Mouse (Mus musculus) midbrain, embryonic 15.5 days (tissue): Measurements from ENCODE around the gene Pet100. TPM values are rescaled to one million over a fixed set of nuclear protein-coding genes. Genes with fewer than 3 reads are reported as not detected.

Experiments
- ATAC-seq: fragments of 200-750 bp; cut with Nextera tagmentation; replicated peaks from 2 replicates; pipeline ENCODE4 v1.8.0; 2017; ENCODE audit warnings: moderate TSS enrichment
- H3K27ac ChIP-seq: fragments of 300-500 bp; sonication (generic); 2 replicates; pipeline ENCODE4 v1.5.1; 2015; ENCODE audit warnings: mild to moderate bottlenecking, inconsistent platforms
- H3K27me3 ChIP-seq: fragments of 300-500 bp; sonication (generic); replicated peaks from 2 replicates; pipeline ENCODE4 v1.6.1; 2015; ENCODE audit warnings: inconsistent platforms
- H3K36me3 ChIP-seq: fragments of 300-500 bp; sonication (generic); replicated peaks from 2 replicates; pipeline ENCODE4 v1.6.1; 2015; ENCODE audit warnings: inconsistent platforms
- H3K4me1 ChIP-seq: fragments of 300-500 bp; sonication (generic); 2 replicates; pipeline ENCODE4 v1.6.1; 2015; ENCODE audit warnings: inconsistent platforms
- H3K4me2 ChIP-seq: fragments of 300-500 bp; sonication (generic); 2 replicates; pipeline ENCODE4 v1.6.1; 2015; ENCODE audit warnings: inconsistent platforms, mild to moderate bottlenecking, moderate library complexity
- H3K4me3 ChIP-seq: fragments of 300-500 bp; sonication (generic); 2 replicates; pipeline ENCODE4 v1.5.1; 2015; ENCODE audit warnings: mild to moderate bottlenecking, inconsistent platforms
- H3K9ac ChIP-seq: fragments of 300-500 bp; sonication (generic); 2 replicates; pipeline ENCODE4 v1.6.1; 2015; ENCODE audit warnings: mild to moderate bottlenecking, inconsistent platforms
- H3K9me3 ChIP-seq: fragments of 300-500 bp; sonication (generic); 2 replicates; pipeline ENCODE4 v1.6.1; 2016; ENCODE audit warnings: inconsistent platforms
- WGBS: fragments of 180-500 bp; shearing (Covaris S2); methylation state at CpG from one replicate; pipeline ENCODE4 v1.1.7; 2015; ENCODE audit warnings: mixed read lengths; 5-methylcytosine and 5-hydroxymethylcytosine counted together
- polyA plus RNA-seq: library from polyadenylated mRNA; unstranded; fragments of >200 nt; fragmentation: Nextera tagmentation; extraction: Ambion mirVana; gene quantifications from 2 replicates; pipeline ENCODE4 v1.2.1, GENCODE M21; 2015

Pet100 gene
- polyA plus RNA-seq, 1 experiment from 2014 or later = 84.0 TPM

DNA sequence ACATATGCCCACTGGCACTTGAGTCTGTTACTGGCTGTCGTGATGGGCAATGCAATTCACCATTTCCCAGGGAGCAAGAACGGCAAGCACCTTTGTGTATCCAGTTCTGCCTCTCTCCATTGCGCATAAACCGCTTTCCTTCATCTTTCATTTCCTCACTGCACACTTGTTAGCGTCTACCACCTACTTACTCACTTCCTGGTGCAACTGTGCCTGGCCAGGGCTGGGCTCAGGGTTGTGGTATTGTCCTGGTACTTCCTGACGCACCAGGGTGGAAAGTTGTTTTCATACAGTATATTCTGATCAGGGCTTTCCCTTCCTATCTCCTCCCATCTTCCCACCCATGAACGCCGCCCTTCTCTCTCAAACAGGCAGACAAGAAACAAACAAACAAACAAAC lies 39.5 kb downstream of the Pet100 start:
- Histone ChIP-seq H3K36me3 (no peaks in the 10 kb centered on the region), H3K9ac (no peak overlapping the region), H3K9me3 (no peaks in the 10 kb centered on the region), H3K27me3 (no peaks in the 10 kb centered on the region), H3K27ac (no peak overlapping the region), H3K4me2 (no peak overlapping the region), H3K4me1 (peaks cover 9% of the 10 kb centered on the region), H3K4me3 (no peak overlapping the region)
- 86% methylated on average over 8 of the region's 8 CpGs for WGBS
- no peak for ATAC-seq

GRCm38 (mm10) chr8:3664405-3664804 lies 43.1 kb downstream of the Pet100 start:
- Histone ChIP-seq H3K4me2 (no peak overlapping the region), H3K4me3 (no peak overlapping the region), H3K27ac (no peak overlapping the region), H3K4me1 (no peaks in the 10 kb centered on the region), H3K9me3 (no peaks in the 10 kb centered on the region), H3K9ac (no peak overlapping the region), H3K36me3 (no peaks in the 10 kb centered on the region), H3K27me3 (no peaks in the 10 kb centered on the region)
- WGBS = 63% methylated on average over 5 of the region's 5 CpGs
- ATAC-seq = no peak

DNA sequence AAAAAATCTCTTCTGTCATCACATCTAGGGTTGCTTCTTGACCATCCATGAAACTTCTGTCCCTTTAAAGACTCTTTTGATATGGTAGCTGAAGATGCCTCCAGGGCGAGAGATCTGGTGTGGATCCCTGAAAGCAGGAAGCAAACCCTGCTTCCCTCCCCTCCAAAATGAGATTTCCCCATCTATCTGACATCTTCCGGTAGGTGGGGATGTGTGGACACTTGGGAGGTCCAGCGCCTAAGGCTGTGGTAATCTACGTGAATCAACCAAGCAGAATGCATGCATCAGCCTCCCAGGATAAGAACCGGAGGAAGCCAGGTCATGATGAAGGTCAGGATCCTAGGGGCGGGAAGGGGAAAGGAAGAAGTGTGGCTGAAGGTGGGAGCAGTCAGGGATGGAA lies 44.2 kb downstream of the Pet100 start, which contains the start of gene Mcemp1:
Gene Mcemp1 (plus strand): TSS at position 248 of the 400 bp plus-strand sequence.
- H3K4me1 ChIP-seq = no peaks in the 10 kb centered on the region
- no peak within 1 kb of the TSS for H3K9ac ChIP-seq
- H3K27ac ChIP-seq = no peak within 1 kb of the TSS
- no peak for ATAC-seq
- H3K4me3 ChIP-seq = no peak within 1 kb of the TSS
- no peaks in the 10 kb centered on the region for H3K9me3 ChIP-seq
- WGBS = 74% methylated on average over 6 of the region's 6 CpGs
- no peak within 1 kb of the TSS for H3K4me2 ChIP-seq
- H3K36me3 ChIP-seq = no peaks in the 10 kb centered on the region
- no peaks in the 10 kb centered on the region for H3K27me3 ChIP-seq

DNA sequence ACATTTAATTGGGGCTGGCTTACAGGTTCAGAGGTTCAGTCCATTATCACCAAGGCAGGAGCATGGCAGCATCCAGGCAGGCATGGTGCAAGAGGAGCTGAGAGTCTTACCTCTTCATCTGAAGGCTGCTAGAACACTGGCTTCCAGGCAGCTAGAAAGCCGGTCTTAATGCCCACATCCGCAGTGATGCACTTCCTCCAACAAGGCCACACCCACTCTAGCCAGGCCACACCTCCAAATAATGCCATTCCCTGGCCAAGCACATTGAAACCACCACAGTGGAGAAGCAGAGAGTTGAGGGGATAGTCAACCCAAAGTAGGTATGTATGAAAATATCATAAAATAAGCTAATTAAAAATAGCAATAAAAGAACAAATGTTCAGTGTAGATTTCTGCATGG lies 49.0 kb downstream of the Pet100 start:
- WGBS = 83% methylated on average over 2 of the region's 2 CpGs
- Histone ChIP-seq H3K36me3 (no peaks in the 10 kb centered on the region), H3K27me3 (no peaks in the 10 kb centered on the region), H3K4me2 (no peak overlapping the region), H3K4me3 (no peak overlapping the region), H3K27ac (no peak overlapping the region), H3K4me1 (0 out of 2 replicates have a peak, but pooled peaks cover 7% of the 10 kb centered on the region), H3K9me3 (no peaks in the 10 kb centered on the region), H3K9ac (no peak overlapping the region)
- ATAC-seq = no peak

GRCm38 (mm10) chr8:3671980-3672491 lies 50.7 kb downstream of the Pet100 start, which contains the start of gene Fcor:
Gene Fcor (minus strand): TSS chr8:3672362.
- under 1% methylated on average over 23 of the region's 23 CpGs for WGBS
- peak; percentile 89 for ATAC-seq
- H3K9ac ChIP-seq = peak within 1 kb of the TSS; percentile 42
- H3K27ac ChIP-seq = peak within 1 kb of the TSS; percentile 75
- H3K4me1 ChIP-seq = peaks cover 12% of the 10 kb centered on the region; the same call in 1 of the 2 replicates
- H3K27me3 ChIP-seq = no peaks in the 10 kb centered on the region
- H3K4me3 ChIP-seq = peak within 1 kb of the TSS; percentile 53
- peak within 1 kb of the TSS; percentile 56 for H3K4me2 ChIP-seq
- H3K9me3 ChIP-seq = no peaks in the 10 kb centered on the region
- no peaks in the 10 kb centered on the region for H3K36me3 ChIP-seq

DNA sequence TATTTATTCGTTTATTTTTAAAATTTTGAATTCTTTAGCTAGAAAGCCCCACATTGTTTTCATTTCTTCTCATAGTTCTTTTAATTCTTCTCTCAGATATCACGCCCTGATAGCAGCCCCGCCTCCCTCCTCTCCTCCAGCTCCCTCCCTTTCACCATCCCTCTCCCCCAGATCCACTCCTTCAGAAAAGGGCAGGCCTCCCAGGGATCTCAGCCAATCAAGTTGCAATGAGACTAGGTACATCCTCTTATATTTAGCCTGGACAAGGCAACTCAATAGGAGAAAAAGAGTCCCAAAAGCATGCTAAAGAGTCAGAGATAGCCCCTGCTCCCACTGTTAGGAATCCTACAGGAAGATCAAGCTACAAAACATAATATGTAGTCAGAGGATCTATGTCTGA lies 53.3 kb downstream of the Pet100 start:
- Histone ChIP-seq H3K9me3 (no peaks in the 10 kb centered on the region), H3K9ac (no peak overlapping the region), H3K27ac (no peak overlapping the region), H3K27me3 (no peaks in the 10 kb centered on the region), H3K4me2 (no peak overlapping the region), H3K36me3 (peaks cover 8% of the 10 kb centered on the region; the same call in 1 of the 2 replicates), H3K4me1 (peaks cover 27% of the 10 kb centered on the region), H3K4me3 (no peak overlapping the region)
- no peak for ATAC-seq
- 54% methylated on average over 3 of the region's 3 CpGs for WGBS

Other genes with a start within 250 kb of the Pet100 start
- gene Arhgef18, start 228.5 kb upstream of the Pet100 start, polyA plus RNA-seq = 11.8 and 13.3 TPM in 2 replicates
- gene Pex11g, start 153.9 kb upstream of the Pet100 start, polyA plus RNA-seq = 4.9 and 5.4 TPM in 2 replicates
- 0.23 and 0.49 TPM in 2 replicates for gene Tex45, start 150.7 kb upstream of the Pet100 start, polyA plus RNA-seq
- gene Zfp358, start 128.4 kb upstream of the Pet100 start, polyA plus RNA-seq = 83.9 and 89.2 TPM in 2 replicates
- 126 and 130 TPM in 2 replicates for gene Mcoln1, start 121.1 kb upstream of the Pet100 start, polyA plus RNA-seq
- gene Pnpla6, start 106.2 kb upstream of the Pet100 start, polyA plus RNA-seq = 42.5 and 45.5 TPM in 2 replicates
- 0.43 and 0.57 TPM in 2 replicates for gene C330021F23Rik, start 53.6 kb upstream of the Pet100 start, polyA plus RNA-seq
- gene Camsap3, start 34.3 kb upstream of the Pet100 start, polyA plus RNA-seq = 51.8 and 53.5 TPM in 2 replicates
- 54.2 and 58.7 TPM in 2 replicates for gene Xab2, start 232 bp upstream of the Pet100 start, polyA plus RNA-seq
- 2.3 and 6.0 TPM in 2 replicates for gene Pcp2, start 4.0 kb downstream of the Pet100 start, polyA plus RNA-seq
- 40.5 and 52.9 TPM in 2 replicates for gene Stxbp2, start 9.4 kb downstream of the Pet100 start, polyA plus RNA-seq
- 0.37 and 0.57 TPM in 2 replicates for gene Retn, start 34.2 kb downstream of the Pet100 start, polyA plus RNA-seq
- gene Mcemp1, start 44.2 kb downstream of the Pet100 start, polyA plus RNA-seq = 0.15 and 0.26 TPM in 2 replicates
- 18.3 and 19.0 TPM in 2 replicates for gene Fcor, start 50.8 kb downstream of the Pet100 start, polyA plus RNA-seq
- 66.6 and 68.4 TPM in 2 replicates for gene Trappc5, start 54.8 kb downstream of the Pet100 start, polyA plus RNA-seq
- gene Fcer2a, start 72.6 kb downstream of the Pet100 start, polyA plus RNA-seq = 0.41 and 0.57 TPM in 2 replicates
- gene Clec4g, start 99.1 kb downstream of the Pet100 start, polyA plus RNA-seq = not detected in 2 replicates
- gene Cd209a, start 127.4 kb downstream of the Pet100 start, polyA plus RNA-seq = 0.23 TPM in 1 of 2 replicates, not detected in the other
- not detected in 2 replicates for gene Cd209e, start 232.8 kb downstream of the Pet100 start, polyA plus RNA-seq